Mouse (Mus musculus): Measurements from ENCODE around the gene Tgfbr2.

GRCm38 (mm10) chr9:116091921-116092320 is 83.2 kb downstream of the Tgfbr2 start:
- no peak for TF ChIP-seq POLR2A (IDR thresholded peaks at IDR 0.05; ENCODE audit: extremely low read depth, insufficient read depth, low read length)
- no peak for TF ChIP-seq CTCF (IDR thresholded peaks at IDR 0.05; ENCODE audit: extremely low read depth, insufficient read depth, low read length)

Measured in cortical plate, adult 2 months (tissue).